Mouse (Mus musculus): ENCODE measurements at regions not wholly inside any gene's neighbourhood (a gene's known extent, or its start where the extent isn't known, plus 50 kb on each side); places are given as distances from the start of the nearest gene placed in this dataset.

DNA sequence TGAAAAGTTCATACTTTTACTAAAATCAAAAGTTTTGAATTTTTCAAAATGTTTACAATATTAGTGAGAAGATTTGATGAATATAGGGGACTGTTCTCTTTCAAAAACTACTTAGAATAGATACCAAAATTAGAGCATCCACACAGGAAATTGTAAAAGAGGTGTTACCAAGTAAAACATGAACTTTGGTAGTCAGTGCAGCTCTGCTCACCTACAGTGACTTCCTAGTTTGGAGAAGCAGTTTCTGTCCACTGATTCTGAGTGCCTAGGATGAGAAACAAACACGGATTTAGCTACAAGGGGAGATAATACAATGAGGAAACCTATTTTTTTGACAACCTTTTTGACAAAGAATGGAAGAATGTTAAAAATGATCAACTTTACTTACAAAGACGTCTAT lies 457.9 kb upstream of the Mef2c start:
- TF ChIP-seq TAL1 (IDR thresholded peaks at IDR 0.05; ENCODE audit: low read length) = no peak
- TF ChIP-seq GATA1 (IDR thresholded peaks at IDR 0.05; ENCODE audit: low read length) = no peak
